Mouse (Mus musculus) G1E (cell line): Measurements from ENCODE around the gene Syn3.

Experiments used
- CTCF ChIP-seq: IDR thresholded peaks from 2 replicates; pipeline ENCODE4 v1.5.1; 2012; ENCODE audit warnings: low read depth, low read length, inconsistent platforms, mixed read lengths
- GATA1 ChIP-seq: IDR thresholded peaks from 2 replicates; pipeline ENCODE4 v1.6.1; 2012; ENCODE audit warnings: borderline replicate concordance, low read length, inconsistent platforms, mixed read lengths
- GATA2 ChIP-seq: IDR thresholded peaks from 2 replicates; pipeline ENCODE4 v1.6.1; 2012; ENCODE audit warnings: low read depth, low read length, inconsistent platforms, borderline replicate concordance
- POLR2AphosphoS5 ChIP-seq: IDR thresholded peaks from 2 replicates; pipeline ENCODE4 v1.6.1; 2012; ENCODE audit warnings: low read depth, low read length, inconsistent platforms; ENCODE audit not compliant: insufficient replicate concordance

DNA sequence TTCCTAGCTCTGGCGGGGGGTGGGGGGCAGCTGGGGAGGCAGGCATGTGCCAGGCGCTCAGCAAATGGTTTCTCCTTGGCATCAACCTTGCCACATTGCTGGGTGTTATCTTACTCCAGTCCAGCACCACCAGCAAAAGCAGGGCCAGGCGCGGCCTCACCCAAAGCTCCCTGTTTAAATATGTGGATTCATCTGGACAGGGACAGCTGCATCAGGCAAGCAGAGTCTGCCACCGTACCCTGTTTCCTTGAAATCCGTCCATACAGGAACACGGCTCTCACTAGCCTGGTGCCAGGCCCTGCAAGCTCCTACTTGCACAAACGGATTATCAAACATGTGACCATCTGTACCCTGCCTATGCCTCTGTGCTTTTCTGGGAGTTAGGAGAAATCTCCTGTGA lies 177.5 kb downstream of the Syn3 start:
- TF ChIP-seq CTCF (no peak), GATA1 (no peak), POLR2AphosphoS5 (no peak), GATA2 (no peak)
